Mouse (Mus musculus): ENCODE measurements around the gene Gm38431. TPM values are rescaled to one million over a fixed set of nuclear protein-coding genes. Genes with fewer than 3 reads are reported as not detected.

Gm38431 gene
- under 1 TPM; 0.35 to 0.67 TPM for total RNA-seq (2021)
- long read RNA-seq, experiment 1, partial matches to known transcripts = 0 of 7 reads
- long read RNA-seq, experiment 1, other reads (novel, unspliced or antisense) = 7 of 7 reads
- long read RNA-seq, experiment 2, partial matches to known transcripts = 1 of 2 reads
- long read RNA-seq, experiment 2, other reads (novel, unspliced or antisense) = 1 of 2 reads

DNA sequence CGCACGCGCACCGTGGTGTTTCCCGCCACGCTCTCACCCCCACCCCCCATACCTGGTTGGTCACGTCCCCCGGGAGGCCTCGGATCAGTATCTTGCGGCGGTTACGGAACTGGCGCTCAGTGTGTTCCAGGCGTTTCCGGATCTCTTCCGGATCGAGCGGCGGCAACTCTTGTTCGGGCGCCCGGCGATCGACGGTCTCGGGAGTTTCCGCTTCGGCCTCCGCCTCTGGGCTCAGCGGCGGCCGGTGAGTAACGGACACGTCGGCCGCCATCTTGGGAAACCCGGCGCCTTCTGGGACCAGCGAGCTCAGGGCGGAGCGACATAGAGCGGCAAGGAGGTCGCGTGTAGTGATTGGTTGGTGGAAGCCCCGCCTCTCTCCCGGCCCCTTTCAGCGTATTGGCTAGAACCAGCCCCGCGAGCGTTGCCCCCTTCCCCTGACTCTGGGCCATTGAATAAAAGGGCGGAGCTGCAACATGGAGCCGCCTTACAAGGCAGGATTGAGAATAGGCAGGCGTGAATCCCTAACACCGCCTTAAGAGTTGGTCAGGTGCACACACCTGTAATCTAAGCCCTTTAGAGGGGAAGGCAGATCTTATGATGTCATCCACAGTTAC lies at the start of gene Gm38431, which contains the start of gene Raver1:
Gene Gm38431 (minus strand): TSS at position 291 of the 614 bp plus-strand sequence.
Gene Raver1 (minus strand): TSS at position 302 of the 614 bp plus-strand sequence.
- DNase-seq = peak; percentile 98

DNA sequence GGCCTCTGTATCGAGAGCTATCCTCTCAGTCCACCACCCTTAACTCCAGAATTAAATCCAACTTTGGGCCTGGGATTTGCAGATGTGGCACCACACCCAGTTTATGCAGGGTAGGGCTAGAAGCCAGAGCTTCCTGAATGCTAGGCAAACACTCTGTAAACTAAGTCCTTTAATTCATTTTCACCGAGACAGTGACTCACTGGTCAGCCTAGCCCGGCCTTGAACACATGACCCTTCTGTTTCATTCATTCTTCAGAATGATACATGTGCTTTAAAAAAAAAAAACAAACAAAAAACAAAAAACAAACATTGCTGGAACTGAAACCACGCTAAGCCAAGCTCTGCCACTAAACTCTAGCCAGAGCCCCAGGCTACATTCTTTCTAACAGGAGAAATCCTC lies 46.6 kb upstream of the Gm38431 start:
- DNase-seq = no peak

DNA sequence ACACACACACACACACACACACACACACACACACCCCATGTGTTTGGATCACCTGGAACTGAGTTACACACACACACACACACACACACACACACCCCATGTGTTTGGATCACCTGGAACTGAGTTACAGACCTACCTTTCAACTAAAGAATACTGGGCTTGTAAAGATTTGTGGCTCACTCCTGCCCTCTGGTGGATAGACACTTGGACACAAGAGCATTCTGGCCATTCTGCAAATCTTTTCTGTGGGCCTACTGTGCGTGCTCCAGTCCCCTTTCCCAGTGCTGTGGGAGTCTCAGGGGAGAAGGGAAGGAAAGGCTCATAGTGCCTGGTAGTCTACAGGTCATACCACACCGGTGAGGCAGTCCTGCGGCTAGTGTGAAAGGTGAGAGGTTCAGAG lies 45.4 kb upstream of the Gm38431 start:
- DNase-seq = no peak

DNA sequence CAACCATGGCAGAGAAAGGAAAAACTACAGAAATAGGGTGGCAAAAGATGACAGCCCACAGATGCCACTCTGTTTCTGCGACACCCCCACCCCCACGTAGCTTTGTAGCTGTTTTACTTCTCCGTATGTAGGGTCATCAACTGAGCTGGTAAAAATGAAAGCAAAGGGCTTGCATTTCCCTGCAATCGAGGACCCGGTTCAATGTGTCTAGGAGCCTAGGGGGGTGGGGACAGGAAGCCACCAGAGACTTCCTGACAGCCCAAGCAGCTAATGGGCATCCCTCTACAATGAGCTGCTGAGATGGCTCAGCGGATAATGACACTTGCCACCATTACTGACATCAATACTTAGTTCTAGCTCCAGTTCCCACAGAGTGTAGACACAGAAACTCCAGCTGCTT lies 44.6 kb upstream of the Gm38431 start:
- DNase-seq = no peak

DNA sequence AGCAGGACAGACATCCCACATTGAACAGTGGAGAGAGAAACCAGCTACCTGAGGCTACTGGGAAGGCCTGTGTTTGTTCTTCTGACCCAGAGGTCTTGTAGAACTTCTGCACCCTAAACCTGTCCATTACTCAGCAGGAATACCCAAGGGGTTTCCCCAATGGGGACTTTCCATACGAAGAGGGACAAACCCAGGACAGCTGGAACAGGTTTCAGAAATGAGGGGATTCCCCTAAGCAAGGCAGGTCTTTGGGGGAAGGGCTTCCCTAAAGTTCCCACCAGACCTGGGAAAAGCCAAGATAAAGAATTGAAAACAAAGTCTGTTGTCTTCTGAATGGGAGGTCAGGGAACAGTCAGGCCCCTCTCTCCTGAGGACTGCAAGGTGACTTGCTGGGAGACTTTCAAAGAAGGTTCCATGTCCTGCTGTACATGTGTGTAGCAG lies 44.2 kb upstream of the Gm38431 start:
- no peak for DNase-seq

DNA sequence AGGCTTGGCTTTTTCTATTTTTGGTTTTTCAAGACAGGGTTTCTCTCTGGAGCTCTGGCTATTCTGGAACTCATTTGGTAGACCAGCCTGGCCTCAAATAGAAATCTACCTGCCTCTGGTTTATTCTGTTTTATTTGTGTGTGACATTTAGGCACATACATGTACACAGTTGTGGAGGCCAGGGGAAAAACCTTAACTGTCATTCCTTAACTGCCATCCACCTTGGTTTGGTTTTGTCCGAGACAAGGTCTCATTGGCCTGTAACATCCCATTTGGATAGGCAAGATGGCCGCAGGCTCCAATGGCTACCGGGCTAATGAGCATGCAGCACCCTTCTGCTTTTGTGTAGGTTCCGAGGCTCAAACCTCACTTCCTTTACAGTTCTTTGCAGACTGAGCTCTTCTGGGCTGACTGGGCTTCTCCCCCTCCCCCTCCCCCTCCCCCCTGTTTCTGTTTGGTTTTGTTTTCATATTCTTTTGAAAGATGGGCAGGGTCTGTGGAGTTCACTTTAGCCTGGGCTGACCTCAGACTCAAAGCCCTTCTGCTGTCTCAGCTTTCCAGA lies 43.6 kb upstream of the Gm38431 start:
- DNase-seq = no peak

DNA sequence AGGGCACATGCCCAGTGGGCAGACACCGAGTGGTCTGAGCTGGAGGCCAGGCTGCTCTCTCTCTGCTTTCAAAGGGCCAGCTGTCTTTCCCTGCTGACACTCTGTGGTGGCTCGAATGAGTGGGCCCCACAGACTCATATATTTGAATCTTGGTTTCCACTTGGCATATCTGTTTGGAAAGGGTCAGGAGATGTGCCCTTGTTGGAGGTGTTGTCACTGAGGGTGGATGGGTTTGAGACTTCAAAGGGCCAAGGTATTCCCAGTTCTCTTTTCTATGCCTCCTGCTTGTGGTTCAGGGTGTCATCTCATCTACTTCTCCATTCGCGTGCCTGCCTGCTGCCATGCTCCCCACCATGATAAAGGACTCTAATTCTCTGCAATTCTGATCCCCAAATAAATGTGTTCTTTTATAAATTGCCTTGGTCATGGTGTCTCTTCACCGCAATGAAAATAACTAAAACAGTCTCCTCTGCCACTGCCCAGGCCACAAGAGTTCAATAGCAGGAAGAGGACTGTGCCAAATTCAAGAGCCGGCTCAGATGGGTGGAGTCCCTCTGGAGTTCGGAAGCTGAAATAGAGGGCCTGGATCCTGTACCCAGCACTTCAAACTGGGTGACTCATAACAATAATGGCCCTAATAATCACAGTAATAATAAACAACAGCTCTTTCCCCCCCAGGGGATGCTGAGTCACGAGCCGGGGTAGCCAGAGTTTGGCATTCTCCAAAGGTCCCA lies 43.0 kb upstream of the Gm38431 start:
- DNase-seq = peak; percentile 51

DNA sequence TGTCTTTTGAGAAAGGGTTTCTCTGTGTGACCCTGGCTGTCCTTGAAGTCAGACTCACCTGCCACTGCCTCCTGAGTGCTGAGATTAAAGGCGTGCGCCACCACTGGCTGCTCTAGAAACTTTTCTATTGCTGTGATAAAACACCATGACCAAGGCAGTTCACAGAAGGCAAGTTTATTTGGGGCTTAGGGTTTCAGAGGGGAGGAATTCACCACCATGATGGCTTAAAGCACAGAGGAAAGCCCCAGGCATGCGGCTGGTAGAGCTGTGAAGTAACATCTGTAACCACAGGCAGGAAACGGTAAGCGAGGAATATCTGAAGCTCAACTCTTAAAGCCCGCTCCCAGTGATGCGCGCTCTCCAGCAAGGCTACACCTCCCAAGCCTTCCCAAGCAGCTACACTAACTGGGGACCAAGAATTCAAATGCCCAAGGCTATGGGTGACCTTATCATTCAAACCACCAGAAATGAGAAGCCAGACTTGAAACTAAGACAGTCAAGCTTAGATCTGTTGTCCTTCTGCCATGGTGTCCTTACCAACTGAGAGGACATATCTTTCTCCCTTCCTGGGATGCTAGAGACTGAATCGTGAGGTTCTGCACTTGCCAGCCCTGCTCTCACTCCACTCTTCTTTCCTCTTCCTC lies 41.4 kb upstream of the Gm38431 start:
- DNase-seq = no peak

DNA sequence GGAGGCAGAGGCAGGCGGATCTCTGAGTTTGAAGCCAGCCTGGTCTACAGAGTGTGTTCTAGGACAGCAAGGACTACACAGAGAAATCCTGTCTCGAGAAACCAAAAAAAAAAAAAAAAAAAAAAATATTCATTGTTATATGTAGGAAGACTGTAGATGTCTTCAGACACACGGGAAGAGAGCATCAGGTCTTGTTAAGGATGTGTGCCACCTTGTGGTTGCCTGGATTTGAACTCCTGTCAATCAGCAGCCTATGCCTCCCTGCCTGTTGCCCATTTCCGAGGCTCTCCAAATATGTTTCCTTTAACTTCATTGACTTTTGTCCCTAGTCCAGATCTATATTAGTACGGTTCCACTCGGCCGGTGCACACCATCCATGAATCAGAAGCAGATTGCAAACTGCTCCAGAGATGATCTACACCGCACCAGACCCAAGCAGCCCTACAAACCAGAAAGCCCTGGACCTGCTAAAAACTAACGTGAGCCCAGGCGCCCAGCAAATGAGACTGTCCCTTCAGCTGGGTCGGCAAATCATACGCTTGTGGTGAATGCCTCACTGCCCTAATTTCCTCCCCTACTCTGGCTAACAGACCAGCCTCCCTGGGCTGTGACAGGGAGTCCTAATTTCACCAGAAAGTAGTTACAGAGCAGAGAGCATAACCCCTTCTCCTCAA lies 40.4 kb upstream of the Gm38431 start:
- no peak for DNase-seq

DNA sequence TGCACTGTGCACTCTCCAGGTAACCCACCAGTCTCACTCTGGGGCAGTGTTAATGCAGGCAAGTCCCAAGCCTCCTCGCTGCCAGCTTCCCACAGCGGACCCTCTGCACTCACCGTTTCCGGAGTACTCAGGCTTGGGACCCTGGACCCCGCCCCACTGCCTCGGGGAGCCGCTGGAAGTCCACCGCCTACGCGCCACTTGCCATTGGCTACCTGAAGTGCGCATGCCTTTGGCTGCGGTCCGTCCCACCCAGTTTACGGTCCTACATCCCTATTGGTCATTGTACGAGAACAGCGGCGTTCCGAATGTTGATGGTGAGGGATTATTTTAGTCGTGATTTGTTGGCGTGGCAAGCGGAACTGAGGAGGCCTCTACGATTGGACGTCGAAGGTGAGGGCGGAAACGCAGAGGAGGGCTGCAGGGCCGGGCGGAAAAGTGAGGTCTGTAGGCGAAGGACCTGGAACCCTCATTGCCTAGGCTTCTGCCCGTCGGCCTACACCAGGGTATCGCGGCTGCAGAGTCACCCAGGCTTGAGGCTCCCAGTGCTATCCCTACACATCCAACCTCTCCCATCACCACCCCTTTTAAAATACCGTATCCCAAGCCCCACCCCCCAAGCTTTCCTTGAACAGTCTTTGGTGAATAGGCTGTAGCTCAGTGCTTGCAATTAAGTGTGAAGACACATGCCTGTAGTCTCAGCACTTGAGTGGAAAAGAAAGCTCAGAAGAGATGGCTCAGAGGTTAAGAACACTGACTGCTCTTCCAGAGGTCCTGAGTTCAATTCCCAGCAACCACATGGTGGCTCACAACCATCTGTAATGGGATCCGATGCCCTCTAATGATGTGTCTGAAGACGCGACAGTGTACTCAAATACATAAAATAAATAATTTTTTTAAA lies 39.5 kb upstream of the Gm38431 start, which contains the start of gene Tyk2:
Gene Tyk2 (minus strand): TSS at position 185 of the 898 bp plus-strand sequence.
- peak; percentile 93 for DNase-seq

DNA sequence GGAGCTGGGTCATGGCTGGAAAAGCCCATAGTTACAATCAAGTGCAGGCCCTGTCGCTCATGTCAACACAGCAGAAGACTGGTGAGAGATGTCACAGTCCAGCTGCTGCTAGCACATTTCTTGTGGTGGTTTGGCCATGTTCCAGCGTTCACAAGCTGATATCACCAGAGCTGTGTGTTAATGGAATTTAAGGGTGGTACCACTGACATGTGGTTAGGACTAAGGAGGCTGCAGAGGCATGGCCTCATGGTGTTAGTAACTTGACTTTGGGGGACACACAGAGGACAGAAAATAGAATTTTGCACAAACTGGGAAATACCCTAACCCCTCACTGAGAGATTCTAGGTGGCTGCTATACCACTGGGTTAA lies 34.4 kb upstream of the Gm38431 start:
- DNase-seq = no peak

DNA sequence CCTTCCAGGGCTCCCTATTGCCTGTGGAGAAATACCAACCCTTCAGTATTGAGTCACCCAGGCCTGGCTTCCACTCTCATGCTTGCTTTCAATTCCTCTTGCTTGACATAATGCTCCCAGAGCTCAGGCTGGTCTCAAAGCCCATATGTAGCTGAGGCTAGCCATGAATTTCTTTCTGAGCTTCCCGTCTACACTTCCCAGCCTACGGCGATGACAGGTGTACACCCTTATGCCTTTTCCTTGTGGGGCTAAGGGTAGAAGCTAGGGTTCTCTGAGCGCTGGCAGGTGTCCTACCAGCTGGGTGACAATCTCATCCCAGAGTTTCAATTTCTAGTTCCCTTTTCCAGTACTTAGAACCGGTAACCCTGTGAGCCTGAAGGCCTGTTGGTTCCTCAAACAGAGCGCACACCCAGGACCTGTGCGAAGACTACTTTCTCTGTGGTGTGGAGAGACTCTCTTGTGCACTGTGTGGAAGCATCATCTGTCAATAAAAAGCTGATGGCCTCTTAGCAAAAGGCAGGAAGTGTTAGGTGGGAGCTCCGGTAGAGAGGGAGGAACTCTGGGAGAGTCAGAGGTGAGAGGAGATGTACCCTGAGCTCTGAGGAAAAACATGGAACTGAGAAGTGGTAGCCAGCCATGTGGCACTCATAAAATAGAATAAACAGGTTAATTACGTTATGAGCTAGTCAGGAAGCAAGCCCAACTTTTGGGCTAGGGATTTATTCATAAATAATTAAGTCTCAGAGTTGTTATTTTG lies 33.9 kb upstream of the Gm38431 start:
- no peak for DNase-seq

DNA sequence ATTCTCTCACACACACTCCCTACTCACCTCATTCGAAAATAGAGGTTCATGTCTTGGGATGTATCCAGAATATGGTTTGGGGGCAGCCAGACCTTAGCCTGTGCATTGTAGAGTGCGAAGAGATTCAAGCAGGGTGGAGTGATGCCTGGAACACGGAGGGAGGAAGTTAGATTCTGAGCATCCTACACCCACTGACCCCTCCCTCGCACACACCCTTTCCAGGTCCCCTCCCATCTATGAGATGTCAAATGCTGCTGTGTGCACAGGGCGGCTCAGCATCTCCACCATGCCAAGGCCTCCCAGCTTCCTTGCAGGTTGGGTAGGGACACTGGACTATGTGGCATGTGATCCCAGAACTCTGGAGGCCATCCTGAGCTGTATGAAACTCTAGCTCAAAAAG lies 33.0 kb upstream of the Gm38431 start:
- no peak for DNase-seq

DNA sequence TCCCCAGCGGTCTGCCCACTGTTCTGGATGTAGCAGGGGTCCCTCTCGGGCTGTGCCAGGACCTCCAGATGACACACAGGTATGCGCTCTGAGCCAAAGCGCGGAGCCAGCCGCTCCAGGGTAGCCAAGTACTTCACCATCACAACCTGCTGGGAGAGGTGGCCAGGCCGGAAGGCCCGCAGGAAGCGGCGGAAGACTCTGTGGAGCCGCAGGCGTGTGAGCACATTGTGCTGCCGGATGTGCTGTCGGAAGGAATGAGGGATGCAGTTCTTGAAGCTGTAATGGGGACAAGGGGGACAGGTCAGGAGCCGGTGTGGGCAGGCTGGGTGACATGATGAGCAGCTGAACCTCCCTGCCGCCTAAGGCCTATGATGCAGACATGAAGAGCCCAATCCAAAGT lies 29.7 kb upstream of the Gm38431 start:
- DNase-seq = no peak

DNA sequence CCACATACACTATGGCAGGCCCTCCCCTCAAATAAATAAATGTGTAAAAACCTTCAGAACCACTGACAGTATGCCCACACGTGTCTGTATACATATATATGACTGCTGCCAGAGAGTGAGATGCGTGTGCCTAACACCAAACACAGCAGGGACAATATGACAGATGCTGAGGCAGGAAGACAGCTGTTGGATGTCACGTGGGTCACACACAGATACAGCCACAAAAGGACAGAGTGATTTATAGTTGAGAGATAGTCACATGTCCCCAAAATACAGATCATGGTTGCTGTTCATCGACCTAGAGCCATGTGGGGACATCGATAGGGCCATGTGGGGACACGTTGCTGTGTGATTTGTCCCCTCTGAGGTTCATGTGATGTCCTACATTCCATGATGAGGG lies 25.3 kb upstream of the Gm38431 start:
- DNase-seq = no peak

DNA sequence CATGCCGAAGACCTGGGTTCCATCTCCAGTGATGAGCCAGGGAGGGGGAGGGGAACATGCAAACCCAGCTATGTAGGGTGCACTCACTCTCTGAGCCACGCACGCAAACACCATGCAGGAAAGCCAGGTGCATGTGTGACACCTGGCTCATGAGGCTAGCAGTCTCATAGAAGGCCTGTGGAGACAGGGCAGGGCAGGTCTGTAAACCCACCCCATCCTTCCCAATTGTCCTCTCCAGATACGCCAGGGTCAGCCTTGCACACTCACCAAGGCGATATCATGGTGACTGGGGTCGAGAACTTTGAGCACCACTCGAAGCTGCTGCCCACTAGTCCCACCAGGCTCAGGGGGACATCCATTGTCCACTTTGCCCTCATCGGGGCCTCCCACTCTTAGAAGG lies 23.3 kb upstream of the Gm38431 start:
- no peak for DNase-seq

DNA sequence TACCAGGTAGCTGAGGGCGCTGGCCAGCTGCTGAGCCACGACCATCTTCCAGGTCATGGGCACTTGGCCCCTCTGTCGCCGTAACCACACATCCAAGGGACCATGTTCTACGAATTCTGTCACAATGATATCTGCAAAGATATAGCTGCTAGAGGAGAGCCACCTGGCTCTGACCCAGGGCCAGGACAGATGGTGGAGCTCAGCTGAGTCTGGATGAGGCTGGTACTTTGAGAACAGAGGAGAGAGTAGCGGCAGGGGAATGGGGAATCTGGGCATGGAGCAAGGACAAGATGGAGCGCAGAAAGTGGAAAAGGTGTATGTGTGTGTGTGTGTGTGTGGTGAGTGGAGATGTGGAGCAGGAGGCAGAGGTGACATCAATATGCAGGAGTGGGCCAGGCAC lies 22.4 kb upstream of the Gm38431 start:
- DNase-seq = no peak

DNA sequence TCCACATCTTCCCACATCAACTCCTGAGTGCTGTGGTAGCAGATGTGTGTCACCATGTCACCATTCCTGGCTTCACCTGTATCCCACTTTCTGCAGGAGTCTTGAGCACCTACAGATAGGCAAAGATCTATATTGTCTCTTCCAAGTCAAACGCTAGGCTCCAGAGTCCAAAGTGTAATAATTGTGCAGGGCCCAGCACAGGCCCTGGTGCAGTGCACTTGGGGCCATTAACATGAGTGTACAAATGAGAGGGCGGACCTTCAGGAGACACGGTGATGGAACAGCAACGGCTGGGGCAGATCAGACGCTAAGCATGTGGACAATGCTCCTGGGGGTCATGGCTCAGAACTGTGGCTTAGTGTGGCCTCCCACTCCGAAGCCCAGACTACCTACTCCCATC lies 22.0 kb upstream of the Gm38431 start:
- no peak for DNase-seq

DNA sequence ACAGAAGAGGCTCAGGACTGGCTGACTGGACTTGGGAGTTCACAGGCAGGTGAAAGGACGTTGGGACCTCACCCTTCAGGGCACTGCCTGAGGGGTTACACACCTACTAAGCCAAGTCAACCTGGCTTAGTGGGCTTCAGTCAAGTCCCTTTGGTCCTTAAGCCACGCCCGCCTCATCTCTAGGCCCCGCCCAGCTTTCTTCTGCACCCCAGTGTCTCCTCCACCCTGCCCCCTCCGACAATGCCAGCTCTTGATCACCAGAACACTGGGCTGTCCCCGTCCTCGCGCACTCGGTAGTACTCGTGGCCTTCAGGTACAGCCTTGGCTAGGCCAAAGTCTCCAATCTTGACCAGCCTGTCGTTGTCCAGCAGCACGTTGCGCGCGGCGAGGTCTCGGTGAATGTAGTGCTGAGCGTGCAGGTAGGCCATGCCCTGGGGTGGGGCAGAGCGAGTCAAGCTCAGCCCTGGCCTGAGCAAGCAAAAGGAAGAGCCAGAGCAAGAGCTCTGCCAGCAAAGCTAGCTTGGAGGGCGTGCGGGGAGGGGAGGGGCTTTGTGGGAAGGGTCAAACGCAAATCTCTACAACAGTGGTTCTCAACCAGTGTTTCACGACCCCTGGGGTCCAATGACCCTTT lies 15.9 kb upstream of the Gm38431 start:
- DNase-seq = no peak

Data from gastrocnemius, postnatal 25 days (tissue).